Mouse (Mus musculus): ENCODE results near the gene Banf2. TPM values are rescaled to one million over a fixed set of nuclear protein-coding genes. Genes with fewer than 3 reads are reported as not detected.

Gene Banf2
- total and polyA plus RNA-seq, 3 experiments, result not detected

- Histone ChIP-seq H3K4me1 (ENCODE audit: insufficient read depth, low read depth, low read length) (peaks cover 26% of the 10 kb centered on the region), H3K27me3 (ENCODE audit: insufficient read depth, low read length) (0 out of 2 replicates have a peak, but pooled peaks cover 2% of the 10 kb centered on the region), H3K36me3 (replicated peaks) (peaks cover 34% of the 10 kb centered on the region), H3K4me3 (ENCODE audit: low read depth, low read length) (no peak overlapping the region; the same call in 1 of the 2 replicates), H3K9me3 (replicated peaks) (no peaks in the 10 kb centered on the region)
- TF ChIP-seq POLR2AphosphoS5 (IDR thresholded peaks at IDR 0.05; ENCODE audit: insufficient replicate concordance, low read depth, low read length) (no peak), GATA1 (IDR thresholded peaks at IDR 0.05; ENCODE audit: borderline replicate concordance, low read length) (no peak)
- DNase-seq (ENCODE audit: low spot score) (no peak), ATAC-seq (ENCODE audit: extremely low read depth, insufficient number of reproducible peaks, low FRiP score, poor library complexity, severe bottlenecking) (no peak)
Observed at GRCm38 (mm10) chr2:144009081-144009480, 23.8 kb upstream of the Banf2 start.

- Histone ChIP-seq H3K27me3 (ENCODE audit: insufficient read depth, low read length) (peaks cover 7% of the 10 kb centered on the region; the same call in 1 of the 2 replicates), H3K4me3 (ENCODE audit: low read depth, low read length) (peak overlapping the region; percentile 91), H3K36me3 (replicated peaks) (peaks cover 30% of the 10 kb centered on the region), H3K9me3 (replicated peaks) (no peaks in the 10 kb centered on the region), H3K4me1 (ENCODE audit: insufficient read depth, low read depth, low read length) (peaks cover 26% of the 10 kb centered on the region)
- peak; percentile 14 for DNase-seq (ENCODE audit: low spot score)
- no peak for TF ChIP-seq CTCF (IDR thresholded peaks at IDR 0.05; ENCODE audit: low read depth, low read length)
- no peak for TF ChIP-seq POLR2AphosphoS5 (IDR thresholded peaks at IDR 0.05; ENCODE audit: insufficient replicate concordance, low read depth, low read length)
- TF ChIP-seq GATA2 (IDR thresholded peaks at IDR 0.05; ENCODE audit: borderline replicate concordance, low read depth, low read length), result no peak
- no peak for TF ChIP-seq GATA1 (IDR thresholded peaks at IDR 0.05; ENCODE audit: borderline replicate concordance, low read length)
- no peak for TF ChIP-seq TAL1 (conservative IDR thresholded peaks at IDR 0.05; ENCODE audit: low read depth, low read length)
- 0 out of 2 replicates have a peak, but pooled peaks have one; percentile 5 for ATAC-seq (ENCODE audit: extremely low read depth, insufficient number of reproducible peaks, low FRiP score, poor library complexity, severe bottlenecking)
Observed at GRCm38 (mm10) chr2:144009551-144010281, 23.1 kb upstream of the Banf2 start.

GRCm38 (mm10) chr2:144010282-144011044 lies 22.4 kb upstream of the Banf2 start:
- Histone ChIP-seq H3K4me1 (ENCODE audit: insufficient read depth, low read depth, low read length) (peaks cover 26% of the 10 kb centered on the region), H3K36me3 (replicated peaks) (peaks cover 25% of the 10 kb centered on the region), H3K9me3 (replicated peaks) (no peaks in the 10 kb centered on the region), H3K27me3 (ENCODE audit: insufficient read depth, low read length) (peaks cover 7% of the 10 kb centered on the region; the same call in 1 of the 2 replicates), H3K4me3 (ENCODE audit: low read depth, low read length) (peak overlapping the region; percentile 91)
- DNase-seq (ENCODE audit: low spot score) (peak; percentile 62), ATAC-seq (ENCODE audit: extremely low read depth, insufficient number of reproducible peaks, low FRiP score, poor library complexity, severe bottlenecking) (no peak)
- TF ChIP-seq TAL1 (conservative IDR thresholded peaks at IDR 0.05; ENCODE audit: low read depth, low read length) (no peak), CTCF (IDR thresholded peaks at IDR 0.05; ENCODE audit: low read depth, low read length) (peak; percentile 54; the same call in 1 of the 2 replicates), POLR2AphosphoS5 (IDR thresholded peaks at IDR 0.05; ENCODE audit: insufficient replicate concordance, low read depth, low read length) (no peak)

GRCm38 (mm10) chr2:144011080-144011551 lies 21.7 kb upstream of the Banf2 start, which contains the start of gene Rrbp1:
Gene Rrbp1 (minus strand): TSS chr2:144011263.
- Histone ChIP-seq H3K9me3 (replicated peaks) (no peaks in the 10 kb centered on the region), H3K36me3 (replicated peaks) (peaks cover 18% of the 10 kb centered on the region), H3K4me3 (ENCODE audit: low read depth, low read length) (peak within 1 kb of the TSS; percentile 91), H3K4me1 (ENCODE audit: insufficient read depth, low read depth, low read length) (peaks cover 20% of the 10 kb centered on the region), H3K27me3 (ENCODE audit: insufficient read depth, low read length) (peaks cover 12% of the 10 kb centered on the region; the same call in 1 of the 2 replicates)
- peak; percentile 94 for ATAC-seq (ENCODE audit: extremely low read depth, insufficient number of reproducible peaks, low FRiP score, poor library complexity, severe bottlenecking)
- peak; percentile 98 for DNase-seq (ENCODE audit: low spot score)
- no peak for TF ChIP-seq POLR2AphosphoS5 (IDR thresholded peaks at IDR 0.05; ENCODE audit: insufficient replicate concordance, low read depth, low read length)
- TF ChIP-seq GATA1 (IDR thresholded peaks at IDR 0.05; ENCODE audit: borderline replicate concordance, low read length), result no peak
- TF ChIP-seq GATA2 (IDR thresholded peaks at IDR 0.05; ENCODE audit: borderline replicate concordance, low read depth, low read length), result no peak
- no peak for TF ChIP-seq TAL1 (conservative IDR thresholded peaks at IDR 0.05; ENCODE audit: low read depth, low read length)
- TF ChIP-seq CTCF (IDR thresholded peaks at IDR 0.05; ENCODE audit: low read depth, low read length), result no peak

- ATAC-seq (ENCODE audit: extremely low read depth, insufficient number of reproducible peaks, low FRiP score, poor library complexity, severe bottlenecking), result no peak
- TF ChIP-seq TAL1 (conservative IDR thresholded peaks at IDR 0.05; ENCODE audit: low read depth, low read length) (no peak), POLR2AphosphoS5 (IDR thresholded peaks at IDR 0.05; ENCODE audit: insufficient replicate concordance, low read depth, low read length) (no peak), GATA1 (IDR thresholded peaks at IDR 0.05; ENCODE audit: borderline replicate concordance, low read length) (no peak), CTCF (IDR thresholded peaks at IDR 0.05; ENCODE audit: low read depth, low read length) (no peak), GATA2 (IDR thresholded peaks at IDR 0.05; ENCODE audit: borderline replicate concordance, low read depth, low read length) (no peak)
- Histone ChIP-seq H3K4me1 (ENCODE audit: insufficient read depth, low read depth, low read length) (peaks cover 15% of the 10 kb centered on the region), H3K4me3 (ENCODE audit: low read depth, low read length) (no peak overlapping the region), H3K27me3 (ENCODE audit: insufficient read depth, low read length) (peaks cover 25% of the 10 kb centered on the region; the same call in 1 of the 2 replicates), H3K9me3 (replicated peaks) (no peaks in the 10 kb centered on the region), H3K36me3 (replicated peaks) (peaks cover 2% of the 10 kb centered on the region)
- no peak for DNase-seq (ENCODE audit: low spot score)
Observed at GRCm38 (mm10) chr2:144014051-144014450, 18.8 kb upstream of the Banf2 start.

- ATAC-seq (ENCODE audit: extremely low read depth, insufficient number of reproducible peaks, low FRiP score, poor library complexity, severe bottlenecking) (no peak), DNase-seq (ENCODE audit: low spot score) (no peak)
- Histone ChIP-seq H3K9me3 (replicated peaks) (no peaks in the 10 kb centered on the region), H3K36me3 (replicated peaks) (peaks cover under 1% of the 10 kb centered on the region), H3K27me3 (ENCODE audit: insufficient read depth, low read length) (peaks cover 25% of the 10 kb centered on the region; the same call in 1 of the 2 replicates), H3K4me1 (ENCODE audit: insufficient read depth, low read depth, low read length) (peaks cover 11% of the 10 kb centered on the region), H3K4me3 (ENCODE audit: low read depth, low read length) (no peak overlapping the region)
- TF ChIP-seq GATA1 (IDR thresholded peaks at IDR 0.05; ENCODE audit: borderline replicate concordance, low read length) (no peak), GATA2 (IDR thresholded peaks at IDR 0.05; ENCODE audit: borderline replicate concordance, low read depth, low read length) (no peak), CTCF (IDR thresholded peaks at IDR 0.05; ENCODE audit: low read depth, low read length) (no peak), POLR2AphosphoS5 (IDR thresholded peaks at IDR 0.05; ENCODE audit: insufficient replicate concordance, low read depth, low read length) (no peak), TAL1 (conservative IDR thresholded peaks at IDR 0.05; ENCODE audit: low read depth, low read length) (no peak)
Observed at GRCm38 (mm10) chr2:144014481-144014880, 18.4 kb upstream of the Banf2 start.

Measured in G1E (cell line).